Mouse (Mus musculus): ENCODE measurements at regions not wholly inside any gene's neighbourhood (a gene's known extent, or its start where the extent isn't known, plus 50 kb on each side); places are given as distances from the start of the nearest gene placed in this dataset.
"Not testable (repeated sequence)": the region's sequence is repeated elsewhere in the genome, so short reads cannot be mapped to it uniquely, and the experiment has no call there.

DNA sequence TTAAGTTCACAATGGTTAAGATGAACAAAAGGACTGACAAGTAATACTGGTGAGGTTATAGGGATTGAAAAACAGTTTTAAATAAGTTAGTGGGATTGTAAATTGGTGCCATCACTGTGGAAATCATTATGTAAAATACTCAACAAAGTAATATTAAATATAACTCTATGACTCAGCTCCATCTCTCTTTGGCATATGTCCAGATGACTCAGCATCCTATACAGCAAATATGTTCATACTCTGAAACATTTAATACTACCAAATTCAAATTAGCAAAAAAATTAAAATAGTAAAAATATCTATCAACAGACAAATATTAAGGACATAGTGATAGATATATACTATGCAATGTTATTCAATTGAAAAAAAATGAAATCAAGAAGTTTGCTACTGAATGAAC, 1607.5 kb downstream of the Efna5 start:
- Histone ChIP-seq H3K9me3 (ENCODE audit: control insufficient read depth, low read length) (no peaks in the 10 kb centered on the region), H3K4me1 (replicated peaks; ENCODE audit: control insufficient read depth, insufficient read depth, low read length) (no peaks in the 10 kb centered on the region), H3K4me2 (ENCODE audit: low read length) (no peak overlapping the region), H3K9ac (replicated peaks; ENCODE audit: low read depth, low read length) (no peak overlapping the region), H3K27me3 (replicated peaks; ENCODE audit: control insufficient read depth, insufficient read depth, low read length) (no peaks in the 10 kb centered on the region), H3K4me3 (replicated peaks; ENCODE audit: low read length) (no peak overlapping the region), H3K36me3 (ENCODE audit: control insufficient read depth, insufficient read depth) (no peaks in the 10 kb centered on the region), H3K27ac (ENCODE audit: low read length) (no peak overlapping the region)
- ATAC-seq: no peak

DNA sequence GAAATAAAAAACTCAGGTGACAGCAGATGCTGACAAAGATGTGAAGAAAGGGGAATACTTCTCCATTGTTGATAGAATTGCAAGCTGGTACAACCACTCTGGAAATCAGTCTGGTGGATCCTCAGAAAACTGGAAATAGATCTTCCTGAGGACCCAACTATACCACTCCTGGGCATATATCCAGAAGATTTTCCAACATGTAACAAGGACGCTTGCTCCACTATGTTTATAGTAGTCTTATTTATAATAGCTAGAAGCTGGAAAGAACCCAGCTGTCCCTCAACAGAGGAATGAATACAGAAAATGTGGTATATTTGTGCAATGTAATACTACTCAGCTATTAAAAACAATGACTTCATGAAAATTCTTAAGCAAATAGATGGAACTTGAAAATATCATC, 1624.6 kb downstream of the Efna5 start:
- H3K36me3 ChIP-seq (ENCODE audit: control insufficient read depth, insufficient read depth); ATAC-seq; H3K4me2 ChIP-seq (ENCODE audit: low read length); H3K4me3 ChIP-seq (replicated peaks; ENCODE audit: low read length); H3K4me1 ChIP-seq (replicated peaks; ENCODE audit: control insufficient read depth, insufficient read depth, low read length); H3K9ac ChIP-seq (replicated peaks; ENCODE audit: low read depth, low read length); H3K9me3 ChIP-seq (ENCODE audit: control insufficient read depth, low read length); H3K27me3 ChIP-seq (replicated peaks; ENCODE audit: control insufficient read depth, insufficient read depth, low read length); H3K27ac ChIP-seq (ENCODE audit: low read length): not testable (repeated sequence)
- WGBS: 86% methylated on average over 1 of the region's 1 CpGs

DNA sequence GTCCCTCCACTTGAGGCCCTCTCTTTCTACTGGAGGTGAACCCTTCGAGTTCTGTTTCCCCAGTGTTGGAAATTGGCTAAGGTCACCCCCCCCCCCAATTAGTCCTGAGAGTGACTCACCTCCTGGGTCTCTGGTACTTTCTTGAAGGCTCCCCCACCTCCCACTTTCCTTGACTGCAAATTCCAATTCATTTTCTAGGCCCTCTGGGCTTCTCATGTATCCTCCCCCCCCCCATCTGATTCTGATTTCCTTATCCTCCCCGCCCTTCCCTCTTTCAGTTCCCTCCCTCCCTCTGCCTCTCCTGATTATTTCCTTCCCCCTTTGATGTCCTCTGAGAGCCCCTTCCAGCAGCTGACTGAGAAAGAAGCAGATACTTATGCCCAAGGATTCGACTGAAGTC, 1632.7 kb downstream of the Efna5 start:
- Histone ChIP-seq H3K4me2 (ENCODE audit: low read length) (no peak overlapping the region), H3K9me3 (ENCODE audit: control insufficient read depth, low read length) (no peaks in the 10 kb centered on the region), H3K4me1 (replicated peaks; ENCODE audit: control insufficient read depth, insufficient read depth, low read length) (no peaks in the 10 kb centered on the region), H3K9ac (replicated peaks; ENCODE audit: low read depth, low read length) (no peak overlapping the region), H3K4me3 (replicated peaks; ENCODE audit: low read length) (no peak overlapping the region), H3K27me3 (replicated peaks; ENCODE audit: control insufficient read depth, insufficient read depth, low read length) (no peaks in the 10 kb centered on the region), H3K27ac (ENCODE audit: low read length) (no peak overlapping the region), H3K36me3 (ENCODE audit: control insufficient read depth, insufficient read depth) (no peaks in the 10 kb centered on the region)
- no peak for ATAC-seq
- 69% methylated on average over 3 of the region's 3 CpGs for WGBS

DNA sequence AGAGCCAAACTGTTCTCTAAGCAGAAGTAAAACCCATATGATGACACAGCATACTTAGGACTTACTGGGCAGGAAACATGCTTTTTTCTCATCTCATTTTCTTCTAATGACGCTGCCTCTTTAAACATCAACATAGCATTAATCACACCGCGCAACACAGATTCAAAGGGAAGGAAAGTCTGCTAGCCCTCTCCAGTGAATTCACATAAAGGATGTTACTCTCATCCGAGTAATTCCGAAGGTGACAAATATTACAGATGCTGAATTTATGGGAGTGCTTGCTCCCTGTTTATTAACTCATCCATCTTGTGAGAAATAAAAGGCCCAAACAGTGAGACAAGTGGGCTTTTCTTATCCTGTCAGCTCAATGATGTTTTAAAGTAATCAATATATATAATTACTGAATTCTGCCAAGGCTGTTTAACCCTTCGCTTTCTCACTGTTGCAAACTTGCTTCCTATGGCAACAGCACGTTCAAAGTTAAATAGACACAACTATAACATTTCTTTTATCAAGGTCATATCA, 1663.9 kb downstream of the Efna5 start:
- H3K27ac ChIP-seq (ENCODE audit: low read length): no peak overlapping the region
- WGBS: 75% methylated on average over 7 of the region's 7 CpGs
- H3K27me3 ChIP-seq (replicated peaks; ENCODE audit: control insufficient read depth, insufficient read depth, low read length): no peaks in the 10 kb centered on the region
- H3K4me2 ChIP-seq (ENCODE audit: low read length): no peak overlapping the region
- H3K4me3 ChIP-seq (replicated peaks; ENCODE audit: low read length): no peak overlapping the region
- no peak for ATAC-seq
- H3K4me1 ChIP-seq (replicated peaks; ENCODE audit: control insufficient read depth, insufficient read depth, low read length): no peaks in the 10 kb centered on the region
- no peaks in the 10 kb centered on the region for H3K36me3 ChIP-seq (ENCODE audit: control insufficient read depth, insufficient read depth)
- H3K9me3 ChIP-seq (ENCODE audit: control insufficient read depth, low read length): no peaks in the 10 kb centered on the region
- H3K9ac ChIP-seq (replicated peaks; ENCODE audit: low read depth, low read length): no peak overlapping the region

DNA sequence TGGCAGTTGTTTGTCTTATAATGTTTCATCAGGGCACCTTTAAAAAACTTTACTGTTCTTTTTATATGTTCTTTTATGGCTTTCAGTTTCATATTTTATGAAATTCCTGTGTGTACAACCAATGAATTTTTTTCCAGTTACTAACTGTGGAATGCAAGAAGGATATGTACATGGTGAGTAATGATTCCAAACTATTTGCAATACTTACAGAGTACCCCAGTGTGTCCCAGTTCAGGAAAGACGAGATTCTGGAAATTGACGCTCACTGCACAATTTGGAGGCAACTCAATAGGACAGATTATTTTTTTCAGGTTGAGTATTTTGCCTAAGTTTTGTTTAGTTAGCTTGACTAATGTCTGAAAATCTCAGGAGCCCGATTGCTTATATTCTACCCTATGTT, 1676.8 kb downstream of the Efna5 start:
- Histone ChIP-seq H3K4me1 (replicated peaks; ENCODE audit: control insufficient read depth, insufficient read depth, low read length) (no peaks in the 10 kb centered on the region), H3K27me3 (replicated peaks; ENCODE audit: control insufficient read depth, insufficient read depth, low read length) (no peaks in the 10 kb centered on the region), H3K9ac (replicated peaks; ENCODE audit: low read depth, low read length) (no peak overlapping the region), H3K9me3 (ENCODE audit: control insufficient read depth, low read length) (no peaks in the 10 kb centered on the region), H3K36me3 (ENCODE audit: control insufficient read depth, insufficient read depth) (no peaks in the 10 kb centered on the region), H3K4me3 (replicated peaks; ENCODE audit: low read length) (no peak overlapping the region), H3K4me2 (ENCODE audit: low read length) (no peak overlapping the region), H3K27ac (ENCODE audit: low read length) (no peak overlapping the region)
- 91% methylated on average over 3 of the region's 3 CpGs for WGBS
- no peak for ATAC-seq

DNA sequence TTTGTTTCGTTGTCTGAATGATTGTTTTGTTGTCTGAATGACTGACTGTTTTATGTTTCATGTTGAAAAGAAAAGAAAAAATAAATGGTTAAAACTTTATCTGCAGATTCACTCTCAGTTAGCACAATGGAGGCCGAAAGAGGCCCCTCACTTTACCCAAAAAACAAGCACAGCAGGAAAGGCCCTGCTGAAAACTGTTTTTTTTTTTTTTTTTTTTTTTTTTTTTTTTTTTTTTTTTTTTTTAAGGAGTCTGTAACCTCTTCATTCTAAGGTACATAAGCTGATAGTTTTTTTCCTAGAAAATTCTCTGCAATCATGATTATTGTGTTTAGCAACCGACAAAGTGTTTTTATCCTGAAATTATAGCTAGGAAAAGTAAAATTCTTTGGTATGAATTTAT, 1693.2 kb downstream of the Efna5 start:
- 81% methylated on average over 3 of the region's 3 CpGs for WGBS
- H3K36me3 ChIP-seq (ENCODE audit: control insufficient read depth, insufficient read depth); H3K4me2 ChIP-seq (ENCODE audit: low read length); H3K27ac ChIP-seq (ENCODE audit: low read length); H3K4me3 ChIP-seq (replicated peaks; ENCODE audit: low read length); ATAC-seq; H3K9me3 ChIP-seq (ENCODE audit: control insufficient read depth, low read length); H3K4me1 ChIP-seq (replicated peaks; ENCODE audit: control insufficient read depth, insufficient read depth, low read length); H3K27me3 ChIP-seq (replicated peaks; ENCODE audit: control insufficient read depth, insufficient read depth, low read length); H3K9ac ChIP-seq (replicated peaks; ENCODE audit: low read depth, low read length): not testable (repeated sequence)

DNA sequence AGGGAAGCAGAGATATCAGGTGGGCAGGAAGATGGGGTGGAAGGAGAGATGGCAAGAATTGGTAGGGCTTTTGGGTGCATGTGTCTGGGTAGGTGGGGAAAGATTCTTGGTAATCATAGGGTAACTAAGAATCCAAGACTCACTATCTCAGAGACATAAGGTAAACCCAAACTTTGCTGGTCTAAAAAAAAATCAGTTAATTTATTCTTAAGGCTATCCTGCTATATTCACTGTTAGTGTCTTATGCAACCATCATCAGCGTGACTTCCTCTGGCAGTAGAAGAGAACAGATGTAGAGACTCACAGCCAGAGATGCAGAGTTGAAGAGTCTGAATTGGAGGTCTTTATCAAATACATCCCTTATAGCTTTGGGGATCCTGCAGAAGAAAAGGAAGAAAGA, 1704.5 kb downstream of the Efna5 start:
- H3K27me3 ChIP-seq (replicated peaks; ENCODE audit: control insufficient read depth, insufficient read depth, low read length): no peaks in the 10 kb centered on the region
- no peaks in the 10 kb centered on the region for H3K9me3 ChIP-seq (ENCODE audit: control insufficient read depth, low read length)
- no peak overlapping the region for H3K4me3 ChIP-seq (replicated peaks; ENCODE audit: low read length)
- H3K27ac ChIP-seq (ENCODE audit: low read length): no peak overlapping the region
- WGBS: 93% methylated on average over 1 of the region's 1 CpGs
- H3K9ac ChIP-seq (replicated peaks; ENCODE audit: low read depth, low read length): no peak overlapping the region
- H3K36me3 ChIP-seq (ENCODE audit: control insufficient read depth, insufficient read depth): no peaks in the 10 kb centered on the region
- no peak overlapping the region for H3K4me2 ChIP-seq (ENCODE audit: low read length)
- no peak for ATAC-seq
- no peaks in the 10 kb centered on the region for H3K4me1 ChIP-seq (replicated peaks; ENCODE audit: control insufficient read depth, insufficient read depth, low read length)

DNA sequence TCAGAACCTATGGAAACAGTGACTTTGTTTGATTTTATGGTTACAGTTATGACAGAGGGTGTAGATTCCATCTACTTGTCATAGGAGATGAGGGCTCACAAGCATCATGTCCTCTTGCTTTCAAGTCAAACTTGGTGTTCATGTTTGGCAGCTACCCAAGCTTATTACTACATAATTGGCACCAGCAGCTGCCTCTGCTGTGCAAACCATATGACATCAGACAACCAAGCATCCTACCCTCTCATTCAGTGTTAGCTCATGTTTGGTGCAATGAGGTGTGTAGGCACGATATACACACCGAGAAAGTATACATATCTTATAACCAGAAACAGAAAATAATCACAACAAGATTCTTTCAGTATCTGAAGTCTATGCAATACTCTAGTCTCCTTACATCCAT, 1721.7 kb downstream of the Efna5 start:
- no peaks in the 10 kb centered on the region for H3K4me1 ChIP-seq (replicated peaks; ENCODE audit: control insufficient read depth, insufficient read depth, low read length)
- no peaks in the 10 kb centered on the region for H3K27me3 ChIP-seq (replicated peaks; ENCODE audit: control insufficient read depth, insufficient read depth, low read length)
- no peaks in the 10 kb centered on the region for H3K36me3 ChIP-seq (ENCODE audit: control insufficient read depth, insufficient read depth)
- no peak overlapping the region for H3K27ac ChIP-seq (ENCODE audit: low read length)
- WGBS: 61% methylated on average over 2 of the region's 2 CpGs
- no peak overlapping the region for H3K4me3 ChIP-seq (replicated peaks; ENCODE audit: low read length)
- H3K4me2 ChIP-seq (ENCODE audit: low read length): no peak overlapping the region
- H3K9ac ChIP-seq (replicated peaks; ENCODE audit: low read depth, low read length): no peak overlapping the region
- 0 out of 2 replicates have a peak, but pooled peaks have one; percentile 59 for ATAC-seq
- H3K9me3 ChIP-seq (ENCODE audit: control insufficient read depth, low read length): no peaks in the 10 kb centered on the region

DNA sequence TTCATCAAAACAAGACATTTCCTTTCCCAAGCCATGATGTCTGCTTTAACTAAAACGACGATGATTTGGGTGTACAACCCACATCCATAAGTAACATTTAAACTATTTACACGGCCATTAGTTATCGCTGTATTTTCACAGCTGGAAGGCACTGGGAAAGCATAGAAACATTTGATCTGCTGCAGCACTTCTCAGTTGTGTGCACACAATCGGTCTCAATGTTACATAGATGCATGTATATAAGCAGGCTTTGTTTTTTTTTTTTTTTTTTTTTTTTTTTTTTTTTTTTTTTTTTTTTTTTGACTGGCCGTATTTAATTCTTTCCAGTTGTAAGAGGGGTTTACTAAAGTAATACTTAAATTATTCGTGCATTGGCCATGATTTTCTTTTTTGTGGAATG, 1744.1 kb downstream of the Efna5 start:
- no peaks in the 10 kb centered on the region for H3K9me3 ChIP-seq (ENCODE audit: control insufficient read depth, low read length)
- no peak overlapping the region for H3K9ac ChIP-seq (replicated peaks; ENCODE audit: low read depth, low read length)
- no peaks in the 10 kb centered on the region for H3K36me3 ChIP-seq (ENCODE audit: control insufficient read depth, insufficient read depth)
- no peak for ATAC-seq
- no peak overlapping the region for H3K4me2 ChIP-seq (ENCODE audit: low read length)
- no peaks in the 10 kb centered on the region for H3K27me3 ChIP-seq (replicated peaks; ENCODE audit: control insufficient read depth, insufficient read depth, low read length)
- WGBS: 85% methylated on average over 7 of the region's 7 CpGs
- no peak overlapping the region for H3K27ac ChIP-seq (ENCODE audit: low read length)
- no peak overlapping the region for H3K4me3 ChIP-seq (replicated peaks; ENCODE audit: low read length)
- H3K4me1 ChIP-seq (replicated peaks; ENCODE audit: control insufficient read depth, insufficient read depth, low read length): no peaks in the 10 kb centered on the region

DNA sequence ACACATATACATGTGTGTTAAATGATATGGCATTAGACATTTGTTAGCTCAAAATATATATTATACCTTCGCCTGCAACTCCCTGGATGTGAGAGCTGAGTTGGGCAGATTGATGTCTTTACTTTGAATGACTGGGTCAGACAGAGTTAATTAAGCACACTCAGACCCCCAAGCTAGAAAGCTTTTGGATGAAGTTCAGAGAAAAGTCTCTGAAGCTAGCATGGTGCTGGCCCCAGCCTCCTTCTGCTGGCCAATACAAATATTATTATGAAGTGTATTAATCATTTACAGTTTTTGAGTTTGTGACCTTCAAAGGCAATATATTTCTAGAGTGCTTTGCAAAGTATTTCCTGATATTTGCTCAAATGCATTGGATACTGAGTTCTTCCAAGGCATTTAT, 1753.3 kb downstream of the Efna5 start:
- Histone ChIP-seq H3K36me3 (ENCODE audit: control insufficient read depth, insufficient read depth) (no peaks in the 10 kb centered on the region), H3K9ac (replicated peaks; ENCODE audit: low read depth, low read length) (no peak overlapping the region), H3K4me2 (ENCODE audit: low read length) (no peak overlapping the region), H3K4me3 (replicated peaks; ENCODE audit: low read length) (no peak overlapping the region), H3K4me1 (replicated peaks; ENCODE audit: control insufficient read depth, insufficient read depth, low read length) (no peaks in the 10 kb centered on the region), H3K27me3 (replicated peaks; ENCODE audit: control insufficient read depth, insufficient read depth, low read length) (no peaks in the 10 kb centered on the region), H3K27ac (ENCODE audit: low read length) (no peak overlapping the region), H3K9me3 (ENCODE audit: control insufficient read depth, low read length) (no peaks in the 10 kb centered on the region)
- no peak for ATAC-seq
- WGBS: 78% methylated on average over 1 of the region's 1 CpGs

Data from forebrain, embryonic 16.5 days (tissue).